Mouse (Mus musculus): ENCODE results near the gene Impg1.
A peak's percentile ranks its signal among the peaks of the same experiment; 100 is the strongest.

Impg1 gene

DNA sequence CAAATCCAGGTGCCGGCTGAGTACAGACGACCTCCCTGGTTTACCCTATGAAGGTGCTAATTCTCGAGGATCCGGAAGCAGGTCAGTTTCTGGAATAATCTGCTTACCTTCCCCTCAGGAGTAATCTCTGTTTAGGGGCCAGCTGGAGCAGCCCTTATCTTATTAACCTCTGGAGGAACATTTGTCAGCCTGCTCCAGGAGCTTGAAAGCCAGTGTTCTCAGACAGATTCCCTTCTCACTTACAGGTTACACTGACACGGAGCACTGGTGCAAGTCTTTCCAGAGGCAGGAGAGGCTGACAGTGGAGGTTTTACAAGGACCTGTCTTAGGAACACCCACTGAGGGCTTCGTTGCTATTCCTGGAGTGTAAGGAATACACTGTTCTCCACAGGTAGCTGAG is at the start of gene Impg1:
Gene Impg1, minus strand, starts transcription at position 101 of the 400 bp plus-strand sequence.
- no peak for DNase-seq

DNA sequence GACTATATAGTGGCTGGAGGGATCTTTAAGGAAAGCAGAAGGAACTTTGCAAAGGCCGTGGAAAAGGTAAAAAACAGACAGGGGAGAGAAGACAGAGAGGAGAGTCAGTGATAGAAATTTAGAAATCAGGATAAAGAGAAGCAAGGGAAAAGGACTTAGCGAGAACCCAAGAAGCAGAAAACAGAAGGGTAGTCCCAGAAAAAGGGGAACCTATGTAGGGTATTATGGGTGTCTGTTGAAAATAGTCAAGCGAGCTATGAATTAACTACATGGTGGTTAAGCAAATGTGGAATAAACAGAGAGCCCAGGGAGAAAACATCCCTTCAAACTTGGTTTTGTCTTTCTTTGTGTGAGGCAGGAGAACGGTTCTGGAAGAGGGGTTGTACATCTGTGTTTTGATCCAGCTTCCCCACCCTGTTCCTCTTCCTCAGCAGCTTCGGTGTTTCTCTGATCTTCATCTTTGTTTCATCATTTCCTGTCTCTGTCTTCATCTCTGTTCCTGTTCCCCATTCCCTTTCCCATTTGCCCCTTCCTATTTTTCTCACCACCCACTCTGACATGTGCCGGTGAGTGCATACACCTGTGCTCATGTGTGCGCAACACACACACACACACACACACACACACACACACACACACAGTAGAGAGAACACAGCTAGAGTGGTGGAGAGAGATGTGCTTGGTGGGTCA is 44.3 kb upstream of the Impg1 start:
- no peak for DNase-seq

DNA sequence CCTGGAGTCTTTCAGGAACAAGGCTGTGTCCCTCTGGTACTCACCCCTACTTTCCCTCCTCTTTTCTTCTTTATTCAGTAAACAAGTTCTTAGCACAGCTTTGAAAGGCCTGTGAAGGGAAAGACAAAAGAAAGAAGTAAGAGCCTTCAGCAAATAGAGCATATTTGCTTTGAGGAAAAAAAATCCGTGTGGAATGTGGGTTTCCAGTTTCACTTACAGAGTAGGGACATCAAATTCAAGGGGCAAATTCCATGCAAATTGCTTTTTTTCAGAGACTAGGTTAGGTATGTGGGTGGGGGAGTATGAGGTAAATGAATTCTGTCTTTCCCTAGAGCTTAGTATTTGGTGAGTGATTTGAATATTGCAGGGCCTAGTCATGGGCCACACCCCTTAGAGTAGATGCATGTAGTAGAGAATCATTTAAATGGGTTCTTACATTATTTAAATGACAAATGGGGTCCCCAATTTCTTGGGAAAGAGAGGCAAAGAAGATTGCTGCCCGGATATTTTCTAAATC is 39.3 kb upstream of the Impg1 start:
- DNase-seq = no peak

DNA sequence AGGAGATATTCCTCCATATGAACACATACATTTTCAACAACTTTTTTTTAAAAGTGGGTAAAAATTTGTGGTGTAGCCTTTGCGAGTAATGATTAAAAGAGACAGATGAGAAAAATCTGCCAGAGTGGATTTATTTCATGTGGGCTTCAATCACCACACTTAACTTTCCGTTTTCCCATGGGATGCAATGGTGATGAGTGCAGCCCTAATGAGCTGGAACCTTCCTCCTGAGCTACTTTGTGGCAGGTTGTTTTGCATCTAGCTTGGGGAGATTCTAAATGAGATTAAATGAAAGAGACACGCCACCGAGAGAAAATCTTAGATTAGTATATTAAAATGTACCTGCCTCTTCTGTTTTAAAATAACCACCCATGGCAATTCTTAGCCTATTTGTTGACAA is 26.3 kb upstream of the Impg1 start:
- DNase-seq = no peak

DNA sequence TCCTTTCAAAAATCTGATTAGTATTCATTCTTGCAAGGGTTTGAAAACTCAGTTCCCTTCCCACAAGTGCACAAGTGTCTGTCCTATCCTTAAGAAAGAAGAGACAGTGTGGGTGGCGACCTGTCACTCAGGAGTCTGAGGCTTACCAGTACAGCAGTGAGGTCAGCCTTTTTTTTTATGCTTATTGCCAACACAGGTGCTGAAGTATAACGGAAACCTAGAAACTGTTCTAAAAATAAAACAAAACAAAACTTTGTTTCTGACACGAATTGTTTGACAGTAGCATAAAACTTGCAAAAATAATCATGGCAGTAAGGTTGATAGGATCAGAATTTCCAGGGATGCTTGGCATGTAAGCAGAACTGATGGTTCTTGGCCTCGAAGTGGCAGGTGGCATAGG is 4.9 kb downstream of the Impg1 start:
- DNase-seq = no peak

DNA sequence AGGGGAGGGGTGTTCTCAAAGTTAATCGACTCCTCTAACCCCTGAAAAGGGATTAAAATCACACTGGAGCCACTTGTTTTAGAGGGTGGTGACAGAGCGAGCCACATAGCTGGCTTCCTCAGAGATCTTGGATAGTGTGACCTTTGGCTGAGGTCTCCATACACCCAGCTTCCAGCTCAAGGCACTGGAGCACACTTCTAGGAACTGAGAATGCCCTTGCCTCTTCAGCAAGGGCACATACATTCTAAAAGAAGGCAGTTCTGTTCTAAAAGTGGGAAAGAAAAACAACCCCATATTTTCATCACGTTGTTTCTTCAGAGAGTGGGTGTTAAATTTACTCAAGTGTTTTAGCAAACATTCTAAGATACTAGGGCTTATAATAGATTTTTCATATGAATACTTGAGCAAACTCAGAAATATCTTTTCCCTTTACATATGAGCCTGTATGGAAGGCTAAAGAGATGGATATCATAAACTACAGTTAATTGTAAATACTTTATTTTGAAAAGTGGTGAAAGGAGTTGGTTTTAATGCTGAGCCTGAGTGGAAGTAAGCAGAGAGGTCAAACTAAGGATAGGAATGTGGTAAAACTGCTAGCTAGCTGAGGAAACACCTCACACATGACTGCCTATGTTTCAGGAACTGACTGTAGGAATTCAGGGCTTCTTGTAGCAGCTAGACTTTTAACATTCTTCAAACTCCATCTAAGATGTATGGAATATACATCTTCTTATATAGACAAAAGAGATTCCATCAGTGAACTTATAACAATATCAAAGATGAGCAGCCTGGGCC is 14.6 kb downstream of the Impg1 start:
- no peak for DNase-seq

DNA sequence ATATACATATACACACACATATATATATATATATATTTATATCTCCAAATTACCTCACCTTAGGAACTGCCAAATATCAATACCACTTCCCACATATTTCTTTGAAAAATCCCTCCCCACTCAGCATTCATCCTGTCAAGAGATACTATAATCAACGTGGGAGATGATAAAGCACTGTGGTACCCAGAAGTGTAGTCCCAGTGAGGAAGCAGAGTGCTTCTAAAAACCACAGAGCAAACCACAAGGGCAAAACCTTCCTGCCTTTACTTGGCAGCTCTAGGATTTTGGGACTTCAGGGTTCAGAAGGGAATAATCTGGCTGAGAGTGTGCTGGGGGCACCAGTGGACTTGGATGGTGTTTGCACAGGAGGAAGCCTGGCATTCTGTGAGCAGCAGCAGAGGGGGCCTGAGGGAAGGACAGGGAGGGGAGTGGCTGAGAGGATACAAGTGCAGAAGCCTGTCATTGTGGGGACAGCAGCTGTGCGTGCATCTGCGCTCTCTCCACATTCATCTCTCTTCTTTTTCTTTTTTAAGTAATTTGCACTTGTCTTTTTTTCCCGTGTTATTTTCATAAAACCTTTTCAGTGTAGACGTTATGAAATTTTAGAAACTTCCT is 24.1 kb downstream of the Impg1 start:
- no peak for DNase-seq

DNA sequence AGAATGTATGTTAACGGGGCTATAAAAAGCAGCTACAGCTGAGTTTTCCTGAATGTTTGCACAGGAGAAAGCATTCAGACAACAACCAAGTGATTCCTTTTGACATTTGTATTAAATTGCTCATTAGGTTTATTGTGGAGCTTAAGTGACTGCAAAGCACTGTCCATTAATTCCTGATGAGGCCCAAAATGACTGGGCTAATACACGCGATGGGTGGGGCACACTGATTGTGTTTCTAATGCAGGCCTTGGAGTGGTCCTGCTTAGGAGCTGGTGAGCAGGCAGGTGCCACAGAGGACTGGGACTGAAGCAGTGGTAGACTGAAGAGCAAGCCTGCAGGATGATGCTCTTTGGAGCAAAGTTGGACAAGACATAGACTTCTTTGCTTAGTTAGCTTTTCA is 73.9 kb downstream of the Impg1 start:
- DNase-seq = no peak

DNA sequence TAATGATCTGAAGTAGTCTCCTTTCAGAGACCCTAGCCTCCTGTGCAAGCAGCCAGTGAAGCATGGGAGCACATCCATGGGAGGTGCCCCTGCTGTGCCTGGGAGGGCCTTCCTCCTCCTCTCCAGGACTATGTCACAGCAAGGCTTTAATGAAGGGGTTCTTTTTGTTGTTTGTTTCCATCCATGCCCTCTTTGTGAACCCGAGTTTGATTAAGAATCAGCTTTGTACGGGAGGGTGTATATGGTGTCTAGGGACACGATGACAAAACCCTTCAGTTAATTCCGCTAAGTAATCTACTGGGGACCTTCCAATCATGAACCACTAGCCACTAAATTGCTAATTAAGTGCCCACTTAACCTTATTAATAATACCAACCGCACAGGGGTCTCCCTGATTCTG is 74.3 kb downstream of the Impg1 start:
- DNase-seq = no peak

DNA sequence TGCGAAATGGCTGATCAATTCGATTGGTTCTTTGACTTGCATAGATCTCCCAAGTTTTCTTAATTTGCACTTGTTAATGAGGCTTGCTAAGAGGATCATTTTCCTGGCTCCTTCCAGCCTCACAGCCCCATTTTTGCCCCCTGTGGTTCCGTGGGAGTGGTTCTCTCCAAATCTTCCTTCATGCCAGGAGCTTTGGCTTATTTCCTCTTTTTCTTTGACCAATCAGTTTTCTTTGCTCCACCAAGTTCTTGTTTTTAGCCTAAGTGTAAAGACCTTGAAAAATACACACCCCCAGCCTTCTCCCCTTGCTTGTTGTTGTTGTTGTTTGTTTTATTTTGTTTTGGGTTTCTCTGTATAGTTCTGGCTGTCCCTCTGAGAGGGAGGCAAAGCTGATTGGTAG is 77.4 kb downstream of the Impg1 start:
- DNase-seq = no peak

DNA sequence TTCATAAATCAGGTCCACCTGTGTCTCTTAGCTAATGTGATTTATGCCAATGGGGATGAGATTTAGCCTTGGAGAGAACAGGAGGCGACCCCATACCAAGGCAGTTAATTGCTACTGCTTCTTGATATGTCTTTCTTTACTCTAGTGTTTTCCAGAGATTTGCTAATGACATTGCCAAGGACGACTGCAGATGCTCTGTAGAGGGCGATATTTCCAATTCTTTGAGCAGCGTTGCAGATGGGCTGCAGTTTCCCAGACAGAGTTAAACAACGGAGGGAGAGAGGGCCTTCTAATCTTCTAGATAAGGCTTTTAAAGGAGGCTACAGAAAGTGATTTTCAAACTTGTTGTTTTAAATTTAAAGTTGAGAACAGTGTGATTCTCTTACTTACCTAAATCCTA is 78.8 kb downstream of the Impg1 start:
- DNase-seq = peak; percentile 1

DNA sequence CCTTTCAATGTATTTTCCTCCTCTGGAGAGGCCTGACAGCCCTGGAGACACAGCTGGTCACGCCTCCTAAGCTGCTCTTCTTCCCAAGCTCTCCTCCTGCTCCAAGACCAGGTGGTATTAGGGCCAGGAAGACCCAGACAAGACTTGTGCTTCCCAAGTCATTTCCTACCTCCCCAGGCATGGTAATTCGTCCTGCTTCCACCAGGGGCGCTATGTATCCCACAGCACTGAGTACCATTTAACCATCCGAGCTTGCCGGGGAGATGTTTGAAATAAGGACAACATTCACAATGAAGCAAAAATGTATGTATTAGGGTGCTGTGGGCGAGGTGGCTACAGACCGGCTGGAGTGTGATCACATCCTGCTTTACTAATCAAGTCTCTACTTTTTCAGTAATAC is 79.3 kb downstream of the Impg1 start:
- DNase-seq = peak; percentile 22

DNA sequence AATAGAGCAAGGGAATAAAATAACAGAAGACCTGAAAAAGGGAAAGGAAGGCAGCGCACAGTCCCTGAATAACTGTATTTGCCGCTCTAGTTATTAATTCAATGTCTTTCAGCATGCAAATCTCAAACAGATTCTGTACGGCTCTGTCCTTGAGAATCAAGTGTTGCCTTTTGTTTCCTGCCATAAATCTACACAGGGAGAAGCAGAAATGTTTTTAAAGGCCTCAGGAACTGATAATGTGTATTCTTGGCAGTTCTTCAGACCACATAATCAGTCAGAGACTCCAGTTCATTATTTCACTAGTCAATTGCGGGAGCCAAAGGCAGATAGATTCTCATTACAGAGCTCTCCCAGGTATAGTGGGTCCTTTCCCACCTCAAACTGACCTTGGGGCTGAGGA is 82.6 kb downstream of the Impg1 start:
- DNase-seq = no peak

DNA sequence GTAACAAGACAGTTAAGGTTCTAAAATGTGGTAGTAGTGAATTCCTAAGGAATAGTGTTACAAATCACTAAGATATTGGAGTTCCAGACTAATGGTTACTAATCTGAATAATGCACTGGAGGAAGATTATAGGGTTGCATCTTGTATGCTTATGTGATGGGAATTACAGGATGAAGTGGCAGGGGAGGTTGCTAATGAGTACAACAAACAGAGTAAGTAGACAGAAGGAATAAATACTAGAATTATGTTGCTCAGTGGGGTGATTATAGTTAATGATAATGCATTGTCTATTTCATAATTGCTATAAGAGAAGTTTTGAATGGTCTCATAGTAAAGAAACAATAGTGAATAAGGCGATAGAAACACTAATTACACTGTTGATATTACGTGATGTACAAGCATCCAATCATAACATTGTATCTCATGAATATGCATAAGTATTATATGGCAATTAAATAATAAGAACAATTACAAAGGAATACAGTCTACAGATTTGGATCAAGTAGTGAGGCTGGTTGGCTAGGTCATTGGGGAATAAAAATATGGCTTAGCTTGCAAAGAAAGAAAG is 85.1 kb downstream of the Impg1 start:
- no peak for DNase-seq

DNA sequence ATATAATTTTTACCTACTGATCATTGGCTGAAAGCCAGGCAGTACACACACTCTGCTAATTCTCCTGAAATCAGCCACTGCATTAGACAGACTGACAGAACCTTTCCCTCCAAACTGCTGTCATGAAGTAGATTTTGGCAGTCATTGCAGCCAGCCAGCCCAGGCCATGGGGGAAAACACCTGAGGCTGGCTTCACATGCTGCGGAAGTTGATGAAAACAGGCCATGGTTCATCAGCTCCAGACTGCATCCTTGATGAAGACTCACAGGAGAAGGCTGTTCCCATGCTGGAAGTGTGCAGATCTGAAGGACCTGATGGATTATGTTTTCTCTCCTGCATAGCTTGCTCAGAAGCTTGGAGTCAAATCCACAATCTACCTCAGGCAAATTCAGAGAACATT is 91.2 kb downstream of the Impg1 start:
- DNase-seq = no peak

DNA sequence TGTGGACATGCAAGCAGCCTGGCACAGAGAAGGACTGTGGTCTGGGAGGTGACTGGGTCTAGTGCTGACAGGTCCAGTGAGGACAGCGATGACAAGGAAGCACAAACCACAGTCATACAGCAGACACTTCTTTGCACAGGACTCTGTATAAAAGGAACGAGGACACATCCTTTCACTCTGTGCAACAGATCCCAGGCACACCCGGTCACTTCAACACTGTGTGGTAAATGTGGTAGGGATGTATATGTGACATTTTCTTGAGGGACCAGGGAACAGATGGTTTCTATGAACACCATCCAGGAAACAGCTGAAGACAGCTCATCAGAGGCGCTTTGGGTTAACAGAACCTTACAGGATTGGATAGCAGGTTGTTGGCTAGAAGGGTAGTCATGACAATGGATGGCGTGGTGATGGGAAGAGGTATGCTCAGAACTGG is 92.0 kb downstream of the Impg1 start:
- DNase-seq = no peak

DNA sequence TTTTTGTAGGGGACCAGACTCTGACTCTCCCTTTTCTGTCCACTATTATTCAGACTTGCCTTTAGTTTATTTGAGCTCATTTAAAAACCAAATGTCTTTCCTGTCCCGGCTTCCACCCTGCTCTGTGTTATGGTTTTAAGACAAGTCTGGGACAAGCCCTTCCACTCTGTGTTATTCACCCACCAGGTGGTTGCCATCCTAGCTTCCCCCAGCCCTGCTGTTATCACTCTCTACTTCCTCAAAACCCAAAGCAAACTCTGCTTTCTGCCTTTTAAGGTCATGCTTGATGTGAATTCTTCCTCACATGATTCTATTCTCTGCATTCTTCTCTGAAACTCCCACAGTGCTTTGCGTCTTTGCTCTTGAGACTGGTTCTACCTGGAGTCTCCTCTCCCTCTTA is 96.6 kb downstream of the Impg1 start:
- DNase-seq = no peak

DNA sequence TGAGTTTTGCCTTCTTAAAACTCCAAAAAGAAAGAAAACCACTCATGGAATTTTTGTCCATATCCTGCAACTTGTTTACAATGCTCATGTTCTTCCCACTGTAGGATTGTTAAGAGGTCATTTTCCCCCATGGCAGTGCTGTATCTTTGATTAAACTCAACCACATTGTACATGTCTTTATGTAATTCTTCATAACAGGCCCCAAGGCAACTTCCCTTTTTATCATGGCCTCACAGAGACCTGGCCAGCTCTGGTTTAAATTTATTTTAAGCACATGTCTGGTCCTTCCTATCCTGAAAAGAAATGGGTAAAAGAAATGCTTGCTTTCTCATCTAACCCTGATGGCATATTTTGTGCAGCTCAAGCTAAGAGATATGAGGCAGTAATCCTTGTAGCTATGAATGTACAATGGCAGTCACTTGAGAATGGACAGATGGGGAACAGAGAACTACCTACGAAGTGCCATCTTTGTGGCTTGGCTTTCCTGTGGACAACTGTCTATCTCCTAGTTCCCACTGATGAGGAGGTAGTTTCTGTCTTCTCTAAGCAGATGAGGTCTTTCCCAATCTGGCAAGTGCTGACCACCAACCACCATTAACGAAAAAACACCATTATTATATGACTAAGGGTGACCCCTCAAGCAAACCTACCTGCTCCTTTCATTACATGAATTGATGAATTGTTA is 97.6 kb downstream of the Impg1 start:
- no peak for DNase-seq

DNA sequence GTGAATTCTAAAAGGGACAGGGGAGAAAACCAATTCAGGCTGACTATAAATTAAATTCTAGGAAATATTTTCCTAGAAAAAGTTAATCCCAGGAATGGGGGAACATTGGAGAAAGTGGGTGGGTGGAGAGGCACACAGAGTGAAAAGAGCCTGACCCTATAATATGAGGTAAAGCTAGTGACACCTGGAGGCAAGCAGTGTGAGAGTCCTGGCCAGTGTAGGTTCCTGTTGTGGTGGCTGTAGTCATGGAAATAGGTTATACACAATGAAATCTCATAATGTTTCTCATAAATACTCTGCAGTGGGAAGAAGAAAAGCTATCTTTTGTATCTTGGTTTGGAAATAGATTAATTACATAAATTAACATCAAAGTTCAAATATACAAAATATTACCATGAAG is 105.2 kb downstream of the Impg1 start:
- DNase-seq = no peak

DNA sequence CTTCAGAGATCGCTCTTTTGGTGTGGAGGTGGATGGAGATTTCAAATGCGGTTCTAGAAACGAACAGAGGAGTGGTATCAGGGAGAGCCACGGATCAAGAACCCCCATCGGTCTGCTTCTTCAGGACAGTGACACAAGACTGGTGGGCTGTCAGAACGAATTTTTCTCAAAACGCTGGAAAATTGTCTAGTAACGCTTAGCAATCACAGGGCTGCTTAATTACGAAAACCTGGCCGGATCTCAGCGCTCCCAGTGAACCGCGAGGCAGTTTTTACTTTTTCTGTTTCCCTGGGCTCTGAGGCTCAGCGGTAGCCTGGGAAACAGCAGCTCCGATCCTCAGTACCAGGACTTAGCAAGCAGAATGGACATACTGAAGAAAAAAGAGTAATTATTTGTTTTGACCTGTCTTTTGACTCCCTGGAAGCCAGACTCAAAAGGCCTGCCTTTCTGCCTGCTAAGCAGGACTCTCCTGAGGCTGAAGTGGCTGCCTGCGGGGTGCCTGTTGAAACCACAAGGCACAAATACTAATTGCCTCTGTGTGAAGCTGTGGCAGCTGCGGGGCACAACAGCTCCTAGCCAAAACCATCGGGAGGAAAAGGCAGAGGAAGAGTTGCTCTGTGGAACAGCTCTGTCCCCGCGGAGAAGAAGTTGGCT is 113.5 kb downstream of the Impg1 start:
- no peak for DNase-seq

DNA sequence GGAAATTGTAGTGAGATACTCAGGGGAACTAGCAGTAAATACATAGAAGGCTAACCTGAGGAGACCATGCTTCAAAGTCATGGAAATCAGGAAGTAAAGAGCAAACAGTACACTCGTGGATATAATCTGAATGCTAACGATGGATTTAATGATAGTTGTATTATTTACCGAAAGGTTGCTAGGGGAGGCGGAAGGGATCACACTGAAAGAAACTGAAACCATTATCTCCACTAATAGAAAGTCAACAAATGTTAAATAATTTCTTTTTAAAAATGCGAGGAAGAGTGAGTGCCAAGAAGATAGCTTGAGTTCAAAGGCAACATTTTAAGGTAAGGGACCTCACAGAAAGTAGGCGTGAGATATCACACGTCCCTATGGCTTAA is 114.0 kb downstream of the Impg1 start:
- no peak for DNase-seq

DNA sequence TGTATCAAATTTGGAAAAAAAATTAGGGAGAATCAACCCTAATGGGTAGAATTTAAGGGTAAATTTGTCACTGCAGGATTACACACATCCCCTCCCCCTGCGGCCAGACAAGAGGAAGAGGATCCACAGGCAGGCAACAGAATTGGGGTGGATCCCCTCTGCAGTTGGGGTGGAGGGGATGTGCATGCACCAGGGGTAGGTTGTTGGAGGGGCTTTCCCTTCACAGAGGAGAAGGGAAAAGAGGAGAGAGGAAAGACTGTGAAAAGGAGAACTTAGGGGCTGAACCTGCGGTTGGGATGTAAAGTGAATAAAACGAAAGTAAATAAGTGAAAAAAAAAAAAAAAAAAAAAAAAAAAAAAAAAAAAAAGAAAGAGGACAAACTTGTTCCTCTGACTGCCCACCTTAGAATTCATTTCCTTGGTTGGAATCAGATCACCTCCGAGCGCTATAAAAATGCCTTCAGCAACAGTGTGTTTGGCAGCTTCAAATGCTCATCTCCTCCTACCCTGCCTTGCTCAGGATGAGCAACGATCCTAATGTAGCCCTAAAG is 120.8 kb downstream of the Impg1 start:
- DNase-seq = no peak

Measured in lung, postnatal 14 days (tissue).